Mouse (Mus musculus) CH12.LX (cell line): Measurements from ENCODE around the gene Agxt.

Experiments used
- CHD2 ChIP-seq: IDR thresholded peaks from 2 replicates; pipeline ENCODE4 v1.6.1; 2011; ENCODE audit warnings: low read length, improper control_type of control experiment
- CTCF ChIP-seq, 2 experiments: IDR thresholded peaks in 1 of 2; conservative IDR thresholded peaks in 1 of 2; 2 replicates each; pipeline ENCODE4 v1.5.1; 2011 to 2012; ENCODE audit warnings: low read depth in 2 of 2, low read length in 2 of 2, improper control_type of control experiment in 1 of 2, inconsistent platforms in 1 of 2, mild to moderate bottlenecking in 1 of 2, moderate library complexity in 1 of 2
- EP300 ChIP-seq: IDR thresholded peaks from 2 replicates; pipeline ENCODE4 v1.6.1; 2011; ENCODE audit warnings: low read length, improper control_type of control experiment
- HCFC1 ChIP-seq: IDR thresholded peaks from 2 replicates; pipeline ENCODE4 v1.6.1; 2012; ENCODE audit warnings: low read depth, mild to moderate bottlenecking, inconsistent platforms, low read length, improper control_type of control experiment
- IRF4 ChIP-seq: IDR thresholded peaks from 2 replicates; pipeline ENCODE4 v1.6.1; 2014; ENCODE audit warnings: low read depth, mild to moderate bottlenecking, inconsistent platforms, low read length, improper control_type of control experiment
- JUND ChIP-seq: conservative IDR thresholded peaks from 2 replicates; pipeline ENCODE4 v1.6.1; 2011; ENCODE audit warnings: low read depth, low read length, improper control_type of control experiment
- MEF2A ChIP-seq: IDR thresholded peaks from 2 replicates; pipeline ENCODE4 v1.6.1; 2014; ENCODE audit warnings: low read depth, mild to moderate bottlenecking, inconsistent platforms, low read length, improper control_type of control experiment, borderline replicate concordance
- MYC ChIP-seq: IDR thresholded peaks from 2 replicates; pipeline ENCODE4 v1.6.1; 2011; ENCODE audit warnings: low read depth, mild to moderate bottlenecking, improper control_type of control experiment, low read length
- POLR2A ChIP-seq: IDR thresholded peaks from 2 replicates; pipeline ENCODE4 v1.6.1; 2011; ENCODE audit warnings: low read depth, mild to moderate bottlenecking, improper control_type of control experiment, low read length
- SIN3A ChIP-seq: IDR thresholded peaks from 2 replicates; pipeline ENCODE4 v1.6.1; 2012; ENCODE audit warnings: low read length, improper control_type of control experiment, inconsistent platforms
- UBTF ChIP-seq: IDR thresholded peaks from 2 replicates; pipeline ENCODE4 v1.6.1; 2012; ENCODE audit warnings: low read depth, mild to moderate bottlenecking, inconsistent platforms, low read length, improper control_type of control experiment, moderate library complexity
- USF2 ChIP-seq: conservative IDR thresholded peaks from 2 replicates; pipeline ENCODE4 v1.6.1; 2011; ENCODE audit warnings: low read depth, low read length, improper control_type of control experiment
- ZC3H11A ChIP-seq: IDR thresholded peaks from 2 replicates; pipeline ENCODE4 v1.6.1; 2012; ENCODE audit warnings: low read depth, mild to moderate bottlenecking, inconsistent platforms, low read length, improper control_type of control experiment

GRCm38 (mm10) chr1:93101571-93102061, 33.4 kb upstream of the Agxt start, which contains the start of gene Kif1a:
- TF ChIP-seq MEF2A, result no peak
- no peak for TF ChIP-seq JUND
- TF ChIP-seq IRF4, result no peak
- TF ChIP-seq CHD2, result no peak
- no peak for TF ChIP-seq ZC3H11A
- TF ChIP-seq USF2, result no peak
- no peak for TF ChIP-seq POLR2A
- TF ChIP-seq CTCF (conservative IDR thresholded peaks at IDR 0.05 in 1 of 2, IDR thresholded peaks at IDR 0.05 in 1 of 2; ENCODE audit: low read depth in 2 of 2, low read length in 2 of 2), result no peak
- no peak for TF ChIP-seq HCFC1
- TF ChIP-seq SIN3A, result no peak
- TF ChIP-seq UBTF, result no peak
- no peak for TF ChIP-seq MYC
- no peak for TF ChIP-seq EP300
